Mouse (Mus musculus): Measurements from ENCODE around the gene Zfp872. TPM values are rescaled to one million over a fixed set of nuclear protein-coding genes. Genes with fewer than 3 reads are reported as not detected.

Gene Zfp872
- polyA plus RNA-seq, 1 experiment = not detected

DNA sequence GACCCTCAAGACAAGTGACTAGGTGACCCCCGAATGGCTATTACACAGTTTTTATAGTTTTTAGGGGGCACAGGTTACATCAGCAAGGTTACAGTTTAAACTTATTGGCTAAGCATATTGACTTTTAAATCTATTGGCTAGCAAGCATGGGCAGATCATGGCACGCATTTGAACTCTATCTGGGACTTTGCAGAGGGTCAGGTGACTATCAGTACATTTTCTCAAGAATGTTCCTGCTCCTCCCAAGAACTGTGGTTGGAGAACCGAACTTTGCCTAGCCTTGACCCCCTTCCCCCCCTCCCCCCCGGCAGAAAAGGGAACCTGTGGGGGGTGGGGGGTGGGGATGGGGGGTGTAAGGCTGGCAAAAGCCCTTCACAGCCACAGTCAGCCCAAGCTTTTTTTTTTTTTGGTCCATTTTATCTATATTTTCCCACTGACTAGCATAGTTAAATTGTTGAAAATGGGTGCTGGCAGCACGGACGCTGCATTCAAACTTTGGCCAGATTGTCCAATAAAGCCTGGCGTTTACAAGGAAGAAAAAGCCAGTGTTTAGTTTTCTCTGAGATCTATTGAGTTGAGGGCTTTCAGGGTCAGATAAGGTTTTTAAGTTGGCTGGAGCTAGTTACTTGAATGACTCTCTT lies 41.6 kb downstream of the Zfp872 start:
- 70% methylated on average over 7 of the region's 7 CpGs for WGBS
- no peak for TF ChIP-seq POLR2A (IDR thresholded peaks at IDR 0.05; ENCODE audit: borderline replicate concordance, control insufficient read depth, low read depth, low read length)
- TF ChIP-seq CTCF (IDR thresholded peaks at IDR 0.05; ENCODE audit: control insufficient read depth, insufficient read depth, low read length) = no peak
- Histone ChIP-seq H3K4me1 (ENCODE audit: control insufficient read depth, insufficient read depth, low read length) (peaks cover 1% of the 10 kb centered on the region; the same call in 1 of the 2 replicates), H3K27ac (ENCODE audit: control insufficient read depth, insufficient read depth, low read depth, low read length, poor library complexity) (no peak overlapping the region), H3K4me3 (replicated peaks; ENCODE audit: control insufficient read depth, low read depth, low read length) (no peak overlapping the region)

DNA sequence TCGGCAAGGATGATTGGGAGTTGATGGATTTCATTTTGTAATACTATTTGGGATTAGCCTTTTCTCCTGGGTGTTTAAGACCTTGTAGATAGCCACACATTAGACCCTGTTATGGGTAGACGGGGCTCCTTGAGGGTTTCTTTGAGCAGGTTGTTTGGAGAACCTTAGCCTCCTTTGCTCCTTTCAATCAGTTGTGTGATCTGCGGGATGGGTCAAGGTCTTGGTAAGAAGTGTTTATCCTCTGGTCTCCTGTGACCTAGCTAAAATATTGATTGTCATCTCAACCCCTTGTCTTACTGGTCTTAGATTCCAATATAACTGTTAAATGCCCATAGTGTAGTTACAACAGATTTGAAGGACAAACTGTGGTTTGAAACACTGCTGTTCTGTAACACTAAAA lies 42.2 kb downstream of the Zfp872 start:
- TF ChIP-seq CTCF (IDR thresholded peaks at IDR 0.05; ENCODE audit: control insufficient read depth, insufficient read depth, low read length) (no peak), POLR2A (IDR thresholded peaks at IDR 0.05; ENCODE audit: borderline replicate concordance, control insufficient read depth, low read depth, low read length) (no peak)
- Histone ChIP-seq H3K4me1 (ENCODE audit: control insufficient read depth, insufficient read depth, low read length) (peaks cover 1% of the 10 kb centered on the region; the same call in 1 of the 2 replicates), H3K27ac (ENCODE audit: control insufficient read depth, insufficient read depth, low read depth, low read length, poor library complexity) (no peak overlapping the region), H3K4me3 (replicated peaks; ENCODE audit: control insufficient read depth, low read depth, low read length) (no peak overlapping the region)
- 89% methylated on average over 3 of the region's 3 CpGs for WGBS

DNA sequence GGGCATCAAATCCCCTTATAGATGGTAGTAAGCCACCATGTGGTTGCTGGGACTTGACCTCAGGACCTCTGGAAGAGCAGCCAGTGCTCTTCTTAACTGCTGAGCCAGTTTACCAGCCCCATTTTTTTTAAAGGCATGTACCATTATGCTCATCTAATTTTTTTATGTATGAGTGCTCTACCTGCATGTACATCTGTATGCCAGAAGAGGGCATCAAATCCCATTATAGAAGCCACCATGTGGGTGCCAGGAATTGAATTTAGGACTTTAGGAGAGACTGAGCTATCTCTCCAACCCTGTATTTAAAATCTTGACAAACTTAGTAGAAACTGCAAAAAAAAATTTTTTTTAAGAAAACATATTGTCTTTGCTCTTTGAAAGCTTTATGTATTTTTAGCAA lies 42.7 kb downstream of the Zfp872 start:
- H3K4me1 ChIP-seq (ENCODE audit: control insufficient read depth, insufficient read depth, low read length) = peaks cover 1% of the 10 kb centered on the region; the same call in 1 of the 2 replicates
- TF ChIP-seq CTCF (IDR thresholded peaks at IDR 0.05; ENCODE audit: control insufficient read depth, insufficient read depth, low read length) (no peak), POLR2A (IDR thresholded peaks at IDR 0.05; ENCODE audit: borderline replicate concordance, control insufficient read depth, low read depth, low read length) (no peak)
- H3K27ac ChIP-seq (ENCODE audit: control insufficient read depth, insufficient read depth, low read depth, low read length, poor library complexity) = no peak overlapping the region
- no peak overlapping the region for H3K4me3 ChIP-seq (replicated peaks; ENCODE audit: control insufficient read depth, low read depth, low read length)

DNA sequence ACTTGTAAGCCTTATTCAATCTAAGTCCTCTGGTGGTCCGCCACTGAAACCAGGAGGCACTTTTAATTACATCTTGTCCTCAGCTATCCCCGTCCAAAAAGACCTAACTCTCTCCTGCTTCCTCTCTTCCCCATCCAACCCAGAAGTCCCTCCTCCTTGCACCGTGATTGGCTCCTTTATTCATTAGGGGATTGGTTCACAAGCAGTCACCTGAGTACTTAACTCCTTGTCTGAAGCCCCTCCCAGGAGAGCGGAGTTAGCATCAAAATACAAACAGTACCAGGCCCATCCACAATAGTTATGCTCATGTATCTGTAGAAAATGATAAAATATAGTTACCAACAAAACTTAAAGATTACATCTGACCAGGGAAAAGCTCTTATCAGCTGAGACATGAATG lies 52.1 kb downstream of the Zfp872 start:
- 88% methylated on average over 4 of the region's 4 CpGs for WGBS
- TF ChIP-seq CTCF (IDR thresholded peaks at IDR 0.05; ENCODE audit: control insufficient read depth, insufficient read depth, low read length) (no peak), POLR2A (IDR thresholded peaks at IDR 0.05; ENCODE audit: borderline replicate concordance, control insufficient read depth, low read depth, low read length) (no peak)
- no peak overlapping the region for H3K4me3 ChIP-seq (replicated peaks; ENCODE audit: control insufficient read depth, low read depth, low read length)
- no peak overlapping the region for H3K27ac ChIP-seq (ENCODE audit: control insufficient read depth, insufficient read depth, low read depth, low read length, poor library complexity)
- no peaks in the 10 kb centered on the region for H3K4me1 ChIP-seq (ENCODE audit: control insufficient read depth, insufficient read depth, low read length)

DNA sequence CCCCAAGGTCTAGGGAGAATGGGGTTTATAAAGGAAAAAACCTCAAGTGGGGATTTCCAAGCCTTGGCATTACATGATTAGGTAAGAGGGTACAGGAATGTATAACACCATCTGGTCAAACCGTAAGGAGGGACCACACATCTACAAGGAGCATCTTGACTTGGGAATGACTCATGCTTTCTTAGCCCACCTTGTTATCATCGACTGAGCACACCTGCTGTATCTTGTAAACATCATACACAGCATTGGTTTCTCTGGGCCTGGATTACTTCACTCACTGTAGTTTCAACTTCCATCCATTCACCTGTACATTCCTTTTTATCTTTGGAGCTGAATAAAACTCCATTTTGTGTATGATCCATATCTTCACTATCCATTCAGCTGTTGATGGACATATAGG lies 56.4 kb downstream of the Zfp872 start:
- 87% methylated on average over 2 of the region's 2 CpGs for WGBS

More for the DNA sequence above, 56.4 kb downstream of the Zfp872 start:
- Histone ChIP-seq H3K4me1 (ENCODE audit: control insufficient read depth, insufficient read depth, low read length) (no peaks in the 10 kb centered on the region), H3K27ac (ENCODE audit: control insufficient read depth, insufficient read depth, low read depth, low read length, poor library complexity) (no peak overlapping the region), H3K4me3 (replicated peaks; ENCODE audit: control insufficient read depth, low read depth, low read length) (no peak overlapping the region)
- TF ChIP-seq POLR2A (IDR thresholded peaks at IDR 0.05; ENCODE audit: borderline replicate concordance, control insufficient read depth, low read depth, low read length) = no peak
- TF ChIP-seq CTCF (IDR thresholded peaks at IDR 0.05; ENCODE audit: control insufficient read depth, insufficient read depth, low read length) = no peak

Other genes starting within 250 kb of the Zfp872 start
- gene Swsap1, start 232.3 kb upstream of the Zfp872 start, polyA plus RNA-seq (2011; ENCODE audit: insufficient read depth, insufficient read length, low replicate concordance, missing spikeins) = 4.2 and 5.7 TPM in 2 replicates
- 103 and 152 TPM in 2 replicates for gene Epor, start 224.6 kb upstream of the Zfp872 start, polyA plus RNA-seq (2011; ENCODE audit: insufficient read depth, insufficient read length, low replicate concordance, missing spikeins)
- gene Rgl3, start 198.6 kb upstream of the Zfp872 start, polyA plus RNA-seq (2011; ENCODE audit: insufficient read depth, insufficient read length, low replicate concordance, missing spikeins) = 1.6 and 5.0 TPM in 2 replicates
- not detected in 2 replicates for gene Ccdc151, start 185.5 kb upstream of the Zfp872 start, polyA plus RNA-seq (2011; ENCODE audit: insufficient read depth, insufficient read length, low replicate concordance, missing spikeins)
- 20.8 and 35.2 TPM in 2 replicates for gene Prkcsh, start 185.3 kb upstream of the Zfp872 start, polyA plus RNA-seq (2011; ENCODE audit: insufficient read depth, insufficient read length, low replicate concordance, missing spikeins)
- gene Elavl3, start 136.1 kb upstream of the Zfp872 start, polyA plus RNA-seq (2011; ENCODE audit: insufficient read depth, insufficient read length, low replicate concordance, missing spikeins) = 1.1 TPM in 1 of 2 replicates, not detected in the other
- gene Gm49318, start 116.8 kb upstream of the Zfp872 start, polyA plus RNA-seq (2011; ENCODE audit: insufficient read depth, insufficient read length, low replicate concordance, missing spikeins) = not detected in 2 replicates
- gene Zfp653, start 116.7 kb upstream of the Zfp872 start, polyA plus RNA-seq (2011; ENCODE audit: insufficient read depth, insufficient read length, low replicate concordance, missing spikeins) = 12.8 and 15.3 TPM in 2 replicates
- gene Ecsit, start 102.7 kb upstream of the Zfp872 start, polyA plus RNA-seq (2011; ENCODE audit: insufficient read depth, insufficient read length, low replicate concordance, missing spikeins) = 10.4 and 18.7 TPM in 2 replicates
- not detected in 2 replicates for gene Cnn1, start 88.9 kb upstream of the Zfp872 start, polyA plus RNA-seq (2011; ENCODE audit: insufficient read depth, insufficient read length, low replicate concordance, missing spikeins)
- gene Elof1, start 70.9 kb upstream of the Zfp872 start, polyA plus RNA-seq (2011; ENCODE audit: insufficient read depth, insufficient read length, low replicate concordance, missing spikeins) = 39.9 and 54.1 TPM in 2 replicates
- gene Acp5, start 52.4 kb upstream of the Zfp872 start, polyA plus RNA-seq (2011; ENCODE audit: insufficient read depth, insufficient read length, low replicate concordance, missing spikeins) = 89.7 and 103 TPM in 2 replicates
- gene Pigyl, start 31.2 kb upstream of the Zfp872 start, polyA plus RNA-seq (2011; ENCODE audit: insufficient read depth, insufficient read length, low replicate concordance, missing spikeins) = 10.5 and 23.3 TPM in 2 replicates
- gene Zfp809, start 37.6 kb downstream of the Zfp872 start, polyA plus RNA-seq (2011; ENCODE audit: insufficient read depth, insufficient read length, low replicate concordance, missing spikeins) = 12.2 and 29.0 TPM in 2 replicates
- 1.9 TPM in 1 of 2 replicates, not detected in the other for gene Zfp599, start 71.8 kb downstream of the Zfp872 start, polyA plus RNA-seq (2011; ENCODE audit: insufficient read depth, insufficient read length, low replicate concordance, missing spikeins)
- gene Zfp810, start 119.6 kb downstream of the Zfp872 start, polyA plus RNA-seq (2011; ENCODE audit: insufficient read depth, insufficient read length, low replicate concordance, missing spikeins) = 10.3 and 20.5 TPM in 2 replicates
- 26.1 and 35.5 TPM in 2 replicates for gene Anln, start 201.1 kb downstream of the Zfp872 start, polyA plus RNA-seq (2011; ENCODE audit: insufficient read depth, insufficient read length, low replicate concordance, missing spikeins)
- gene 9530077C05Rik, start 223.4 kb downstream of the Zfp872 start, polyA plus RNA-seq (2011; ENCODE audit: insufficient read depth, insufficient read length, low replicate concordance, missing spikeins) = 4.9 and 8.9 TPM in 2 replicates